Mouse (Mus musculus) forelimb bud, embryonic 11.5 days (tissue): ENCODE results near the gene Ptprd.
"Not testable (repeated sequence)": the region's sequence is repeated elsewhere in the genome, so short reads cannot be mapped to it uniquely, and the experiment has no call there.

Experiments
- DNase-seq: peaks from one replicate; pipeline ENCODE4 v3.0.0-alpha.2; 2012; ENCODE audit warnings: low read depth, low spot score

Ptprd gene

GRCm38 (mm10) chr4:76449466-76450350, 1762.1 kb downstream of the Ptprd start:
- DNase-seq: peak; percentile 61

- DNase-seq: no peak
Observed at GRCm38 (mm10) chr4:76448678-76449465, 1762.9 kb downstream of the Ptprd start.

GRCm38 (mm10) chr4:76447396-76447795, 1764.4 kb downstream of the Ptprd start:
- DNase-seq: no peak

- no peak for DNase-seq
Observed at GRCm38 (mm10) chr4:76444778-76445177, 1767.0 kb downstream of the Ptprd start.

- DNase-seq: no peak
Observed at GRCm38 (mm10) chr4:76443553-76443952, 1768.2 kb downstream of the Ptprd start.

GRCm38 (mm10) chr4:76440791-76441364, 1770.9 kb downstream of the Ptprd start:
- DNase-seq: no peak

- DNase-seq: no peak
Observed at GRCm38 (mm10) chr4:76438496-76439079, 1773.2 kb downstream of the Ptprd start.

- no peak for DNase-seq
Observed at GRCm38 (mm10) chr4:76438068-76438467, 1773.7 kb downstream of the Ptprd start.

- no peak for DNase-seq
Observed at GRCm38 (mm10) chr4:76435920-76436319, 1775.8 kb downstream of the Ptprd start.

GRCm38 (mm10) chr4:76429769-76430168, 1782.0 kb downstream of the Ptprd start:
- no peak for DNase-seq

- not testable (repeated sequence) for DNase-seq
Observed at GRCm38 (mm10) chr4:76427036-76427435, 1784.7 kb downstream of the Ptprd start.

- no peak for DNase-seq
Observed at GRCm38 (mm10) chr4:76425230-76425575, 1786.6 kb downstream of the Ptprd start.

- DNase-seq: no peak
Observed at GRCm38 (mm10) chr4:76424324-76425229, 1787.2 kb downstream of the Ptprd start.

- no peak for DNase-seq
Observed at GRCm38 (mm10) chr4:76422113-76422512, 1789.6 kb downstream of the Ptprd start.

GRCm38 (mm10) chr4:76419641-76420040, 1792.1 kb downstream of the Ptprd start:
- no peak for DNase-seq

GRCm38 (mm10) chr4:76417676-76418075, 1794.1 kb downstream of the Ptprd start:
- DNase-seq: no peak

GRCm38 (mm10) chr4:76415624-76416023, 1796.1 kb downstream of the Ptprd start:
- no peak for DNase-seq

GRCm38 (mm10) chr4:76414591-76414990, 1797.2 kb downstream of the Ptprd start:
- no peak for DNase-seq

GRCm38 (mm10) chr4:76410053-76410452, 1801.7 kb downstream of the Ptprd start:
- DNase-seq: no peak

- DNase-seq: no peak
Observed at GRCm38 (mm10) chr4:76409159-76409558, 1802.6 kb downstream of the Ptprd start.
